Mouse (Mus musculus) urinary bladder, adult 2 months (tissue): ENCODE data around the gene Dgkg. TPM values are rescaled to one million over a fixed set of nuclear protein-coding genes. Genes with fewer than 3 reads are reported as not detected.

Source experiments
- DNase-seq: peaks from one replicate; pipeline ENCODE4 v3.0.0; 2022; ENCODE audit warnings: low spot score
- polyA plus RNA-seq: library from polyadenylated mRNA; depleted of rRNA; stranded (reverse); fragments of >200 nt; gene quantifications from 2 replicates; pipeline ENCODE4 v1.2.3, GENCODE M21; 2012

The Dgkg gene
- polyA plus RNA-seq, 1 experiment = 0.52 TPM

DNA sequence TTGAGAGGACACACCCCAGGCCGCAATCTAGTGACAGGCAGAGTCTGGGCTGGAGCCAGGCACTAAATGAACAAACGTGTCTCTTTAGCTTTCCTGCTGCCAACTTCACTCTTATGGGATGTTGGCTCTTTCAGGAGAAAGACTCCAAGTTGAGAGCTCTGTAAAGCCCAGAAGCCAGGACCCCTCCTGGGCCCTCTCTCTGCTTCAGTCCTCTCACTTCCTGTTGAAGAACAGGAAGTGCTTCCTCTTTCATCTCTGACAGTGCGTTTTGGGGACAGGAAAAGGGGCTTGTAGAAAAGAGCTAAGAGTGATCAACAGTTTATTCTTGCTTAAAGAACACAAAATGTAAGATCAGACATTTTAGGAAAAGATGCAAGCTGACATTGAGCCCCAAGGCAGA is 159.0 kb downstream of the Dgkg start:
- no peak for DNase-seq

DNA sequence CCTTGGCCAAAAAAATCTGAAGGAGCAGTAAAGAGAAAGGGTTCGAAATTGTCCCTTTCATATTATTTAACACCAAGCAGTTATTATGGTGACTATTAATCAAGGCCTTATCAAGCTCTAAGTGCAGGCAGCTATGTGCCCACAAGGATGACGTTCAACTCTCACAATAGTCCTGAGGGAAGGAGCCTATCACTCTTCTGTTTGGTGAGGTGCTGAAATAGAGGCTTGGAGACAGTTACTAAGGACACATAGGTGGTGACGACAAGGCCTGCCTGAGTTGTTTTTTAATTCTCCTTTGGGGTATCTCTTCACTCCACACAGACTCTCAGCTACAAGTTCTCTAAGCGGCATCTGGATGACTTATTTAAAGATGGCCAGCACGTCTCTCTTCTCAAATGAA is 161.8 kb downstream of the Dgkg start:
- no peak for DNase-seq

DNA sequence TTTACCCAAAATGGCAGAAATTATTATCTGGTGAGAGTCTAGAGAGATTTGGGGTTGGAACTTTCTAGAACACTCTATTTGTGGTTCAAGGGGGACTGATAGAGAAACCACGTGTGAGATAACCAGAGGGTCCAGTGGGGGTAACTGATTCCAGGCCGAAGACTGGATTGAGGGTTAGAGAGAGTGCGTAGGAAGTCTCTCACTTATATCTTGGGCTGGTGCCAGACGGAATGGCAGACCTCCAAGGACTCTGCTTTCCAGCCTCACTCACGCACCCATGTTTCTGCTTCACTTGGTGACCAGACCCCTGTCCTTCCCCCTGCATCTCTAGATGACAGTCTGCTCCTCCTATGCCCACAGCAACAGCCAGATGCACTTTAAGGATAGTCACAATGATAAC is 162.2 kb downstream of the Dgkg start:
- no peak for DNase-seq

DNA sequence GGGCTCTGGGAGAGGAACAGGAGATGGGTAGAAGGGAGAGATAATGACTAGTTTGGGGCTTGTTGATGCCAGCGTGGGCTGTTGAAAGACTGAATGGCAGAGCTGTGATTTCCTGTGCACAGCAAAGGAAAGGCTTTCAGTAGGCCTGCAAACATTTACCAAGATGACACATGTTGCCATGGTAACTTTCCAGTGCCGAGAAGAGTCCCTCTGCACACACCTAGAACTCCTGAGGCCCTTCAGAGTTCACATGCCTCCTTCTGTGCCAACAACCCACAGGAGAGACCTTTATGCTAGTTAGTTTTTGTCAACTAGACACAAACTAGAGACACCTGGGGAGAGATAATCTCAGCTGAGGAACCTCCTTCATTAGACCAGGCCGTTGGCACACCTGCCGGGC is 163.6 kb downstream of the Dgkg start:
- no peak for DNase-seq

DNA sequence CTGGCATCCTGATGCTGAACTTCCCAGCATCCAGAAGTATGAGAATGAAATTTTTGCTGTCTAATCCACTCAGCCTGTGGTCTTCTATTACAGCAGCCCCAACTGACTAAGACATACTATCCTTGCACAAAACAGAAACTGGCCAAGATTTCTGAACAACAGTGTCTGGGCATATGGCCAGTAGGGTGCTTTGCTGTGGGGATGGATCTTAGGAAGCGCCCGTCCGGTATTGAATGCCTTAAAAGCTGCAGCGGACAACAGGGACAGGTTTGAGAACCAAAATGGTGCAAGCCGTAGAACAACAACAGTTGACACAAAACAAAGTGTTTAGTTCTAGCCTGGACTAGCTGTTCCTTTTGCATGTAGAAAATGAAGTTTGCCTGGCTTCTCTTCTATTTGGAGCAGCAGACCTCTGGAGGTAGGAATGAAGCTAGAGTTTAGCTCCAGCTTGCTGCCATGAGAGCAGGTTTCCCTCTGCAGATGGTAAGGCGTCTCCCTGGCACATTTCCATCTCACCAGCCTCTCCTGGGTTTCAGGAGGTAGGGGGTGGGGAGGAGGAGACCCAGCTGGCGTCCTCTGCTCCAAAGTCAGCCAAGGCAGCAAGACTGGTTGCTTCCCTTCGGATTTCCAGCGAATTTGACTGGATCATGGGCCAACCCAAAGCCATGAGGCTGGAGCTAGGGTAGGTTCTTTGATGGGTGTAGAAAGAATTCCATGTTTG is 165.4 kb downstream of the Dgkg start:
- DNase-seq = no peak

DNA sequence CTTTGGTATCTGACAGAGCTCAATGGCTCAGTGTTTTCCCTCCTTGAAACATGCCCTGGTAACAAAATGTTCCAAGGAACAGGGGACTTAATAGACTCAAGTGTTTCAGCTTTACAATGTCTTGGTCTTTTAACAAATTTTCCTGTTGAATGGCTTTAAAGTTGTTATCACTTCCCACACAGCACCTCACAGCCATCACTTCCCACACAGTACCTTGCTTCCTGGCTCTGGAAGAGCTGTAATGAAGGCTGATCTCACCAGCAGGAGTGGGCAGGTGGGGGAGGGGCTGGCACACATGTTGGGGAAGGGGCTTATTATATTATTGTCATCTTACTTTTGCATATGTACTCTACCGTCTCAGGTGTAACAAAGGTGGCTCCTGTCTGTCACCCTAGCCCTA is 173.1 kb downstream of the Dgkg start:
- DNase-seq = no peak

DNA sequence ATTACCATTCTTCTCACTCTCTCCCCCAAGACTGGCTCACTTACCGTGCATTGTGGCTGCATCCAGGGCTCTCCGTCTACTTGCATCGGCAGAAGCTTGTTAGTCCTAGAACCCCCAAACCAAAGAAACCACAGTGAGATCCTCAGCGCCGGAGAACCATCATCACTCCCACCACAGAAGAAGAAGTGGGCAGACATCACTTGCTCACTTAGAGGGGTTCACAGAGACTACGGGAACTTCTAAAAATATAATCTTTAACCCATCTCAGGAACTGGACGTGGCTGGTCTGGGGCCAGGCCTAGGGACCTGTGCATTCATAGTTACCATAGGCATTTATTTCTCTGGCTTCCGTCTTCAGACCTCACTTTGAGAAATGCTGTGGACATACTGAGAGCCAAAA is 177.7 kb downstream of the Dgkg start:
- no peak for DNase-seq

DNA sequence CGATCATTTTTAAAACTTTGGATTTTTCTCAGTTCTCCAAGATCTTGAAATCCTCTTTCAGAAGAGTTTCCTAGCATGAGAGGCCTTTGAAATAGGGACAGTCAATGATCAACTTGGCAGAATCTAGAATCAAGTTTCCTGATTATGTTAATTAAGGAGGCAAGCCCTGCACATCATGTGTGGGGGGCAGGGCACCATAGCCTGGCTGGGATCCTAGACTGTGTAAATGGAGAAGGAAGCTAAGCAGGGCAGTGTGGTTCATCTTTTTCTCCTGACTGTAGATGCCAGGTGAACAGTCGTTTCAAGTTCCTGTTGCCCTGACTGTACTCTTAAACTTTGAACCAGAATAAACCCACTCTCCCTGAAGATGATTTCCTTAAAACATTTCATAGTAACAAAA is 185.3 kb downstream of the Dgkg start:
- no peak for DNase-seq

DNA sequence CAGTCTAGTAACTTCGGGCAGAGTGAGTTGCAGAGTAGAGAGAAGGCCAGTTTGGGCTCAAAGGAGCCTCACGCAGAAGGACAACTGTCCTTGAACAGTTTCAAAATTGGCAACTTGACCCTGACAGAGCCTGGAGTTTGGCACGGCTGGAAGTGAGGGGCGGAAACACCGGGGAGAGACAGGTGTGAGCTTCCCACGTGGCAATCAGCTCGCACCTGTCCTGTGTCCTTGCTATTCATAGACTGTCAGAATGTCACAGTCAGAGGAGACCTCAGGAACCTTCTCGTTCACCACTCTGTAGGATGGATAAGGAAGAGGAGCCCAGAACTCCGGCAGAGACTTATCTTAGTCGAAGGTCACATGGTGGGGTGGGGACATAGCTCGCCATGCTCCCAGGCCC is 187.6 kb downstream of the Dgkg start:
- no peak for DNase-seq

DNA sequence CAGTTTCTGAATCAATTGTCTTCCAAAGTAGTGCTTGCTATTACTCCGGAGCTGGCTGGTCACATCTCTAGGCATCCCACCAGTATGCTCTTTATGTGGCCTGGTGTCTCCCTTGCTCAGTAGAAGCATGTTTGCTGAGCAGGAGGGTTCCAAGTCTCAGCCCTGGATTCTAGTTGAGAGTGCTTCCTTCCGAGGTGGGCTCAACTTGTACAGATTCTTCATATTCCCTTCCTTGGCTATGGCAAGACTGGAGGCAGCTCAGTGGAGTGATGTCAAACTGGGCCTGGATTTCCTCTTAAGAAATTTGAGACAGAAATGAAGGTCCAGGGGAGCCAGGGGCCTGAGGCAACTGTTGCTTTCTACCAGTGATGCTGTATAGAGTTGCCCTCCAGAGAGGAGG is 189.9 kb downstream of the Dgkg start:
- no peak for DNase-seq

DNA sequence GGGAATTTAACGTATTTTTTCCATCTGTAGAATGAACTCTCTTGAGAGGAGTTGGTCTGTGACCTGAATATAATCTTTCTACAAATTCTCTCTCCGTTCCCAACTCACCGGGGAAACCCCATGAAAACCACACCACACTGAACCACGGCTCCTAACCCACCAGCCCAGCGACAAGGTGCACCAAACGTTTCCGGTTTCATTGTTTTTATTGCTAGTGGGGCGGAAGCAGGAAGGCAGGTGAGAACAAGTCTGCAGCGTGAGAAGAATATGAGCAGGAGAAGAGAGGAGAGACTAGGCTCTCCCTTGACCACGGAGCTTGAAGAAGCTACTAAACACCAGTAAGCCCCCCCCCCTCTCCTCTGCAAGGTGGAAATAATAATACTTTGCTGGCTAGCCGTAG is 190.6 kb downstream of the Dgkg start:
- DNase-seq = no peak

DNA sequence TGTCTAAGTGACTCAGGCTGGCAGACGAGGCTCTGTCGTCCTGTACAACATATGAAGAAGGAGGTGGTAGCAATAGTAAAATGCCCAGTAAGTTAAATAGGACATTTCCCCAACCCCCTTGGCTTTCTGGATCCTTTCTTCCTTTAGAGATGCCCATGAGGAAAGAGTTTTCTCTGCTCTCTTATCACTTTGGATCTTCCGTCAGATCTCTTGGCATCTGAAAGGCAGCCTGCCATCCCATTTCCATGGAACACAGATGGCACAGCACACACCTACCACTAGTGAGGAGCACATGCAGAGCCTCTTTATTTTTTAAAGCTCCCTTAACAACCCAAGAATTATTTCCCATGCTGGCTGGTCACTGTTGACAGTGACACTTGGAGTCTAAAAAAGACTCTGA is 194.8 kb downstream of the Dgkg start:
- DNase-seq = no peak

DNA sequence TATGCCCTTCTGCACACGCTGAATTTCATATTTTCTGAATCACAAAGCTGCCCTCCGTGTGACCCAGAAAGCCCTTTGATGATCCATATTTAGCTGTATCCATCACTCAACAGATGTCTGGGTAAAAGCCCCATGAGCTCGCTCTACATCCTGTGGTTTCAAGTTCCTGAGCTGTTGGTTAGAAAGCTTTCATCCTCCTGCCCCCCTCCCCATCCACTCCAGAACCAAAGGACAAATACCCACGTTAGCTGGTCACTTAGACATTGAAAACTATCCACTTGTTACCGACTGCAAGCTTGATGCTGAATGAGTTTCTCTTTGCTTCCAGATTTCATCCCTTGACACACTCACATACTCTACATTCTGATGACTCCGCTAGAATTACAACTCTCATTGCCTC is 195.3 kb downstream of the Dgkg start:
- DNase-seq = no peak

DNA sequence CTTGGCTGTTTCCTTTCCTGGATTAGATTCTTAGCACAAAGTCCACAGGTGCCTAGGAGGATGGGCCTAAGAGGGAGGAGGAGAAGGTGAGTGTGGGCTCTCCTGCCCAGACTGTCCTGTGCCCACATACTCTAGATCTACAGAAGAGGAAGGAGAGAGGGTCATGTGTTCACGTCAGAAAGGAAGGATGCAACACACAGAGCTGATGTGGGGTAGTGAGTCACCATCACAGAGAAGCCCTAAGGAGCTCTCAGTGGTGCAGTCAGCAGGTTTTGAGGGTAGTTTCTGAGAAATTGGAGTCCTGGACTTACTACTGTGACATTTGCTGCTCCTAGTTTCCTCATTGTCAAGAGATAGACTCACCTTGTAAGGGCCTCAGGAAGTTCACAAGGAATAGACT is 196.1 kb downstream of the Dgkg start:
- no peak for DNase-seq

DNA sequence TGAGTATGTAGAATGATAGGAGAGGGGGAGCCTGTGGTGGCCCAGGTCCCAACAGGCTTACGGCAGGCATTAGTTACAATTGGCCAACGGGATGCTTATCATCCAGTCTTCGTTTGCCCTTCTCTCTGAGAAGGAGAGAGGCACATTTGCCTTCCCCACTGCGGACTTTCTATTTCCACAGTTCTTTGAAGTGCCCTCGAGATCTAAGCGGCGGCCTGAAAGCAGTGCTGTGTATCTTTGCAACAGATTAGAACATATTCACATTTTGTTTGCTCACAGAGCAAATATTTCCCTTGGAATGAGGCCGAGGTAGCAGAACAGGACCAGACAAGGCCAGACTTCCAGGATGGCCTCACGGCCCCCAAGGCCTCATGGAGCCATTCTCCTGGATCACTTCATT is 204.9 kb downstream of the Dgkg start:
- no peak for DNase-seq

DNA sequence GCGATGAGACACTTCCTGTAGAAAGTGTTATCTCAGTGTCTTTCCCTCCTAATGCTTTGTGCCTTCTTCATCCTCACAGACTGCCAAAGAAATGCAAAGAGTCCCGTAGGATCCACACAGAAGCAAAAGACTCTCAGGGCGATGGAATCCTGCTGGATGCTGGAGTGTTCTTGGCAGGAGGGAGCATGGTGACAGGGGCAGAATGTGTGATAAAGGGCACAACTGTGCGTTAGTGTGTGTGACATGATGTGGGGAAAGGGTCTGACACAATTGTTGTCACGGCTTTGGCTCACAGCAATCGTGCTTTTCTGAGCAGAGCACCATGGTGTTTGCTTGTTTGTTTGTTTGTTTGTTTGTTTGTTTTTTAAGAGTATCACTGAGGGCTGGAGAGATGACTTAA is 208.9 kb downstream of the Dgkg start:
- DNase-seq = no peak

DNA sequence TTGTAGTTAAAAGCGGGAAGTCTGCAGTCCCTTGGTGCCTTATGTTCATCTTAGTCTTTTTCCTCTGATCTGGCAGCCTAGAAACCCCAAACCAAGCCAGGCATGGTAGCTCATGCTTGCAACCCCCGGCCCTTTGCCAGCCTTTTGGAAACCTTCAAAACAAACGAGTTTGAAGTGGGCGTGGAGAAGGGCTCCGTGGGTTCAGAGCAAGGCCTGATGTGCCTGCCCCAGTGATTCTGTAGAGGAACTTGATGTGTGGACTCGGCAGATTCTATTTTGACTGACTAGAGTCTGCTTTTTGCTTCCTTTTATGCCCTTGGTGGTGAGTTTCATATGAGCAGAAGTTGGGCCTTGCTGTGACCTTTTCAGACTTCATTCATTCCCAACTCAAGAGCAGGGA is 212.2 kb downstream of the Dgkg start:
- no peak for DNase-seq

DNA sequence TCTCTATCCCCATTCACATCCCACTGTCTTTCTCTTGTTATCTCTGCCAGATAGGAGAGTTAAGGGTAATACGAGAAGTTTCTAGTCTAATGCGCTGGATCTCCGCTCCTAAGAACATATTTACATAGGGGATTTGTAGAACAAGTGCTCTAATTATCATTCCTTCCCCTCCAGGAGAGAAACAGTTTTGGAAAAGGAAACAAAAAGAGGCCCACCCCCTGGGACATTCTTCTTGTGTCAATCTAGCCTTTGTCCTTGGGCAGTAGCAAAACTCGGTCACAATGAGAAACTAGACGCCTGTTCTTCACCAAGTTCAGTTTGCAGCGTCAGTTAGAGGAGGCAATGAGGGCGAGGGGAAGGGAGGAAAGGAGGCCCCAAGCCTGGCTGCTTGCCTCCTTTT is 214.8 kb downstream of the Dgkg start:
- no peak for DNase-seq

DNA sequence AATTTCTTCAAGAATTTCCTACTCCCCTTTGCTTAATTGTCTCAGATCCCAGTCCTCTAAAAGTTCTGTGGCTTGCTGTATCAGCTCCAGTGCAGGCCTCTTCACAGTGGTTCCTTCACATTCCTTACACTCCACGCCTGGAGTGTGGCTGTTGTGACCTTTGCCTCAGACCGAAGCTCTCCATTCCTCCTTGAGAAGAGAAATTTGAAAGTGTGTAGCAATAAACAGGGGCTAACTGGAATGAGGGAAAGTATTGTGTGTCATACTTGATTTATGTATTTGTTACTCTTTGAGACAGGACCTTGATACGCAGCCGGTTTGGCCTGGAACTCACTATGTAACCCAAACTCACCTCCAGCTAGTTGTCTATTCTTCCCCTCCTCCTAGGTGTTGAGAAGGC is 215.7 kb downstream of the Dgkg start:
- no peak for DNase-seq

DNA sequence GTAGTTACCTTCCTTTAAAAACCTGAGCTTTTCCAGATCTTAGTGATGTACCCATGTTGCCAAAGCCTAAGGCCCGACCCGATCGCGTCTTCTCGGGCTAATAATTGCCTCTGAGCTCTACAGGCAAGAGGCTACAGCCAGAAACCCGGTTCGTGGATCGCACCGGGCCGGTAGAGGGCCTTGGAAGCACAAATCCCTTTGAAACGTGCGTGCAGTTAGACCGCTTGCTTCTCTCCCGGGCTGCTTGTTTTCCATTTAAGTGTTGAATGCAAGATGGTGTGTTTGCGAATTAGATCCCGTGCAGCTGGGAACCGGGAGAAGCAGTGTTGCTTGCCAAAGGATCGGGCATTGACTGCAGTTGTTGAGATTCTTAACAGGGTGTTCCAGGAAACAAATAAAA is 216.8 kb downstream of the Dgkg start:
- DNase-seq = peak; percentile 34

DNA sequence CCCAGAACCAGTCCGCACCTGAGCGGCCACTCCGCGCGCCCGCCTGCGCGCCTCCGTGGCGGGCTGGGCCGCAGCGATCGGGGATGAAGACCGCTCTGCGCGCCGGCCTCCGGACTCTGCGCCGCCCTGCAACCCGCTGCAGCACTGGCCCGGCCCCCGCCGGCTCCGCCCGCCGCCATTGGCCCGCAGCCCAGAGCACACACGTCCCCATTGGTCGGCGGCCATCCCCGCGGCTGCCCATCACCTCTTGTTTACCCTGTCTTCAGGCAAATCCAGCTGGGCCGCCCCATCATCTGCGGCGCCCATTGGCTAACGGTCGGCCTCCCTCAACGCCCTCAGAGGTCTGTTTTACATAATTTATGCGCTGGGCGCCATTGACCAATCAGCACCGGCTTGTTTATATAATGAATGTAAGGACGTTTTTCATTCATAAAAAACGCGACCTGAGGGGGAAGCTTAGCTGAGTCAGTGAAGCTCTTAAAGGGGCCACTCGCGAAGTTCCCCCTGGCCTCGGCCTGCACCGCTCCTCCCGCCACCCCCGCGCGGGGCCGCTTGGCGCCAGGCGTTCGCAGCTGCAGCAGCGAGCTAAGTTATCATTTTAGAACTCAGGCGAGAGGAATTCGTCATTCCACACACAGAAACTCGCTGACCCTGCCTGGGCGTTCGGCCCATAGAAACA is 217.4 kb downstream of the Dgkg start, which contains the start of gene Etv5:
Gene Etv5, minus strand, starts transcription at position 221 of the 679 bp plus-strand sequence.
- DNase-seq = peak; percentile 96

DNA sequence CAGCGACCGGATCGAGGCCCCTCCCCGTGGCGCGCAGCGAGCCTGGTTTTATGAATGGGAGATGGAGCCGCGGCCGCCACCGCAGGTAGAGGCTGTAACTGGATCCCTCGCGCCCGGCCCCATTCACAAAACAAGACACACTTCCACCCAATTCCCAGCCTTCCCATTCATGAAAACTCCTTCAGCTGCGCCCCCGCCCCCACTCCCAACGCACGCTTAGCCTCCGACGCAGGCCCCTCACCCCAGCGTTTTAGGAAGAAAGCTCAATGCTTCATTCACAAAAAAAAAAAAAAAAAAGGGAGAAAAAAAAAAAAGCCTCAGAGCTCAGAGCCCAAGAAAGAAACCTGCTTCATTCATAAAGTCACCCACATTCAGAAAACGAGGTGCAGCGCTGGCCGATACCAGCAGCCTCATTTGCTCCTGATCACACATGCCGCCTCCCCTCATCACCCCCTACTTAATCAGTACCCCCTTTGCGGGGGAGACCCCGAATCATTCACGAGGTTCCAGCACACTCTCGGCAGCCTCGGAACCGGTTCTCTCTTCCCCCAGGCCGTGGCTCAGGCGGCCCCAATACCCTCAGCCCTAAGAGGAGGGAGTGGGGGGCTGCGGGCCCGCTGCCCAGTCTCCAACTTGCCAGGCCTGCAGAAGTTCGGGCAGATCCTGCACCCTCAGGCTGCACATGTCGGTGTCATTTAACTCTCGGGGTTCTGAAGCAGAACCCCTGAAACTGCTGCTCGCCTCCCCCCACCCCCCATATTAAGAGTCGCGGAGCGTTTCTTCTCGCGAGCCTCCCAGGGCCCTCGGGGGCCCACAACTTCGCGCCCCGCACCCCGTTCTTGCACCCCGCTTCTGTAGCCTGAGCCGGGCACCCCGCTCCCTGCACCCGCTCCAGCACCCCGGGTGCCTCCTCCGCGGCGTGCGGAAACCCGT is 218.3 kb downstream of the Dgkg start:
- peak; percentile 36 for DNase-seq

DNA sequence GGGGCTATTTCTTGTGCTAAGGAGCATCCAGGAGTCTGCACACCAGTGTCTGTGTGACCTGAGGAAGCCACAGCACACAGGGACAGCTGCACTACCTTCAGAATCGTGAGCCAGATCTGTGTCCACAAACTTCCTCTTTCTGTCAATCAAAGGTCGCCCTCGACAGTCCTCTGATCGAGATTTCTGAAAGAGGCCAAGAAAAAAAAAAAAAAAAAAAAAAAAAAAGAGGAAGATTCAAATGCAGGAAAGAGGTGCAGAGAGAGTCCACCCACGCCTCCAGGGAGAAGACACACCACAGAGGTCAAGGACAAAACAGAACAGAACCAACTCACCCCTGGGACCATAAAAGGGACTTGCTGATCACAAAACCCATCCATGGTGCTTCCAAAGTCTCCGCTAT is 220.9 kb downstream of the Dgkg start:
- no peak for DNase-seq
